Mouse (Mus musculus): ENCODE measurements at regions not wholly inside any gene's neighbourhood (a gene's known extent, or its start where the extent isn't known, plus 50 kb on each side); places are given as distances from the start of the nearest gene placed in this dataset.
"Not testable (repeated sequence)": the region's sequence is repeated elsewhere in the genome, so short reads cannot be mapped to it uniquely, and the experiment has no call there.

GRCm38 (mm10) chr17:15620746-15621694, 56.9 kb upstream of the Prdm9 start:
- DNase-seq = no peak

GRCm38 (mm10) chr17:15622913-15623312, 58.8 kb upstream of the Prdm9 start:
- peak; percentile 7 for DNase-seq

GRCm38 (mm10) chr17:15630792-15631191, 66.6 kb upstream of the Prdm9 start:
- DNase-seq = no peak

- no peak for DNase-seq
Observed at GRCm38 (mm10) chr17:15631626-15632025, 67.5 kb upstream of the Prdm9 start.

GRCm38 (mm10) chr17:15632090-15632489, 67.9 kb upstream of the Prdm9 start:
- no peak for DNase-seq

- DNase-seq = not testable (repeated sequence)
Observed at GRCm38 (mm10) chr17:15639111-15639865, 65.5 kb upstream of the Chd1 start.

GRCm38 (mm10) chr17:15640776-15641175, 64.0 kb upstream of the Chd1 start:
- no peak for DNase-seq

- DNase-seq = no peak
Observed at GRCm38 (mm10) chr17:15641764-15642163, 63.0 kb upstream of the Chd1 start.

- no peak for DNase-seq
Observed at GRCm38 (mm10) chr17:15646768-15647167, 58.0 kb upstream of the Chd1 start.

GRCm38 (mm10) chr17:15650089-15650742, 54.6 kb upstream of the Chd1 start:
- no peak for DNase-seq

GRCm38 (mm10) chr17:15651869-15652268, 52.9 kb upstream of the Chd1 start:
- DNase-seq = no peak

Data from right cerebral cortex, adult 18-20 months (tissue).